Mouse (Mus musculus): ENCODE measurements around the gene Wdr62. TPM values are rescaled to one million over a fixed set of nuclear protein-coding genes. Genes with fewer than 3 reads are reported as not detected.

Gene Wdr62
- polyA plus RNA-seq, 1 experiment from 2014 or later = 11.6 TPM

DNA sequence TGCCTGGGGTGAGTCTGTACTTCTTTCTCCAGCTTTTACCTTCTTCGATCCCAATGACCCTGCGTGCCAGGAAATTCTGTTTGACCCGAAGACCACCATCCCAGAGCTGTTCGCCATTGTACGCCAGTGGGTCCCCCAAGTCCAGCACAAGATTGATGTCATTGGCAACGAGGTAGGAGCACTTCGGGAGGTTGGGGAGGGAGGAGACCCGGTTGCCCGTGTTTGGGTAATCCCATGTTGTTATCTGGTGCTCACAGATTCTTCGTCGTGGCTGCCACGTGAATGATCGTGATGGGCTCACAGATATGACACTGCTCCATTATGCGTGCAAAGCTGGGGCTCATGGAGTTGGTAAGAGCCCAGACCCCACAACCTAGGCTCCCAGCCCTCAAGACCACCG, 16.6 kb upstream of the Wdr62 start:
- ATAC-seq = no peak
- Histone ChIP-seq H3K4me2 (no peak overlapping the region), H3K27ac (no peak overlapping the region), H3K36me3 (ENCODE audit: poor library complexity, severe bottlenecking) (peaks cover 87% of the 10 kb centered on the region), H3K9ac (no peak overlapping the region), H3K27me3 (no peaks in the 10 kb centered on the region), H3K4me1 (peaks cover 29% of the 10 kb centered on the region), H3K9me3 (replicated peaks) (no peaks in the 10 kb centered on the region), H3K4me3 (no peak overlapping the region)
- 96% methylated on average over 15 of the region's 15 CpGs for WGBS

- WGBS = 76% methylated on average over 10 of the region's 10 CpGs
- H3K36me3 ChIP-seq (ENCODE audit: poor library complexity, severe bottlenecking) = peaks cover 73% of the 10 kb centered on the region
- H3K9ac ChIP-seq = no peak overlapping the region
- H3K4me2 ChIP-seq = no peak overlapping the region
- H3K27ac ChIP-seq = no peak overlapping the region
- no peak for ATAC-seq
- H3K9me3 ChIP-seq (replicated peaks) = no peaks in the 10 kb centered on the region
- no peak overlapping the region for H3K4me3 ChIP-seq
- peaks cover 38% of the 10 kb centered on the region for H3K4me1 ChIP-seq
- no peaks in the 10 kb centered on the region for H3K27me3 ChIP-seq
These were observed 14.9 kb upstream of the Wdr62 start for GRCm38 (mm10) chr7:30295103-30295502.

GRCm38 (mm10) chr7:30294296-30294695, 14.1 kb upstream of the Wdr62 start:
- Histone ChIP-seq H3K9ac (no peak overlapping the region; the same call in 1 of the 2 replicates), H3K9me3 (replicated peaks) (no peaks in the 10 kb centered on the region), H3K27ac (no peak overlapping the region), H3K4me1 (peaks cover 38% of the 10 kb centered on the region), H3K27me3 (no peaks in the 10 kb centered on the region), H3K4me3 (no peak overlapping the region), H3K4me2 (peak overlapping the region; percentile 32; the same call in 1 of the 2 replicates), H3K36me3 (ENCODE audit: poor library complexity, severe bottlenecking) (peaks cover 64% of the 10 kb centered on the region)
- 93% methylated on average over 5 of the region's 5 CpGs for WGBS
- ATAC-seq = no peak

- H3K4me1 ChIP-seq = peaks cover 38% of the 10 kb centered on the region
- H3K9ac ChIP-seq = no peak overlapping the region; the same call in 1 of the 2 replicates
- H3K4me2 ChIP-seq = peak overlapping the region; percentile 32
- H3K27ac ChIP-seq = 0 out of 2 replicates have a peak overlapping the region, but pooled peaks have one; percentile 27
- WGBS = 73% methylated on average over 13 of the region's 13 CpGs
- H3K9me3 ChIP-seq (replicated peaks) = no peaks in the 10 kb centered on the region
- peaks cover 59% of the 10 kb centered on the region for H3K36me3 ChIP-seq (ENCODE audit: poor library complexity, severe bottlenecking)
- ATAC-seq = no peak
- H3K27me3 ChIP-seq = no peaks in the 10 kb centered on the region
- no peak overlapping the region for H3K4me3 ChIP-seq
These were observed 13.6 kb upstream of the Wdr62 start for GRCm38 (mm10) chr7:30293795-30294194.

GRCm38 (mm10) chr7:30291215-30292131, 11.3 kb upstream of the Wdr62 start, which contains the start of gene Clip3:
Clip3 (plus strand) TSS chr7:30291728.
- H3K4me3 ChIP-seq = peak within 1 kb of the TSS; percentile 94
- peaks cover 38% of the 10 kb centered on the region for H3K4me1 ChIP-seq
- peak within 1 kb of the TSS; percentile 85 for H3K27ac ChIP-seq
- H3K9ac ChIP-seq = peak within 1 kb of the TSS; percentile 97
- H3K36me3 ChIP-seq (ENCODE audit: poor library complexity, severe bottlenecking) = peaks cover 36% of the 10 kb centered on the region
- H3K9me3 ChIP-seq (replicated peaks) = no peaks in the 10 kb centered on the region
- ATAC-seq = peak; percentile 90
- H3K4me2 ChIP-seq = peak within 1 kb of the TSS; percentile 95
- WGBS = 6% methylated on average over 35 of the region's 35 CpGs
- no peaks in the 10 kb centered on the region for H3K27me3 ChIP-seq

GRCm38 (mm10) chr7:30289714-30290399, 9.6 kb upstream of the Wdr62 start:
- 0 out of 2 replicates have a peak, but pooled peaks cover 2% of the 10 kb centered on the region for H3K27me3 ChIP-seq
- H3K4me2 ChIP-seq = no peak overlapping the region
- 51% methylated on average over 10 of the region's 10 CpGs for WGBS
- H3K9ac ChIP-seq = no peak overlapping the region; the same call in 1 of the 2 replicates
- H3K4me3 ChIP-seq = no peak overlapping the region
- no peak for ATAC-seq
- peaks cover 35% of the 10 kb centered on the region for H3K4me1 ChIP-seq
- no peaks in the 10 kb centered on the region for H3K9me3 ChIP-seq (replicated peaks)
- H3K27ac ChIP-seq = no peak overlapping the region
- H3K36me3 ChIP-seq (ENCODE audit: poor library complexity, severe bottlenecking) = peaks cover 20% of the 10 kb centered on the region

GRCm38 (mm10) chr7:30289071-30289713, 9.0 kb upstream of the Wdr62 start:
- Histone ChIP-seq H3K27ac (no peak overlapping the region), H3K9ac (no peak overlapping the region), H3K36me3 (ENCODE audit: poor library complexity, severe bottlenecking) (peaks cover 13% of the 10 kb centered on the region), H3K9me3 (replicated peaks) (no peaks in the 10 kb centered on the region), H3K4me1 (peaks cover 29% of the 10 kb centered on the region), H3K4me2 (no peak overlapping the region), H3K4me3 (no peak overlapping the region), H3K27me3 (0 out of 2 replicates have a peak, but pooled peaks cover 2% of the 10 kb centered on the region)
- ATAC-seq = no peak
- WGBS = 78% methylated on average over 7 of the region's 7 CpGs

- Histone ChIP-seq H3K27me3 (0 out of 2 replicates have a peak, but pooled peaks cover 2% of the 10 kb centered on the region), H3K36me3 (ENCODE audit: poor library complexity, severe bottlenecking) (0 out of 2 replicates have a peak, but pooled peaks cover 4% of the 10 kb centered on the region), H3K27ac (no peak overlapping the region), H3K4me3 (no peak overlapping the region), H3K4me1 (peaks cover 19% of the 10 kb centered on the region), H3K9ac (no peak overlapping the region; the same call in 1 of the 2 replicates), H3K4me2 (no peak overlapping the region), H3K9me3 (replicated peaks) (no peaks in the 10 kb centered on the region)
- ATAC-seq = no peak
- WGBS = 75% methylated on average over 6 of the region's 6 CpGs
These were observed 7.8 kb upstream of the Wdr62 start for GRCm38 (mm10) chr7:30288046-30288445.

DNA sequence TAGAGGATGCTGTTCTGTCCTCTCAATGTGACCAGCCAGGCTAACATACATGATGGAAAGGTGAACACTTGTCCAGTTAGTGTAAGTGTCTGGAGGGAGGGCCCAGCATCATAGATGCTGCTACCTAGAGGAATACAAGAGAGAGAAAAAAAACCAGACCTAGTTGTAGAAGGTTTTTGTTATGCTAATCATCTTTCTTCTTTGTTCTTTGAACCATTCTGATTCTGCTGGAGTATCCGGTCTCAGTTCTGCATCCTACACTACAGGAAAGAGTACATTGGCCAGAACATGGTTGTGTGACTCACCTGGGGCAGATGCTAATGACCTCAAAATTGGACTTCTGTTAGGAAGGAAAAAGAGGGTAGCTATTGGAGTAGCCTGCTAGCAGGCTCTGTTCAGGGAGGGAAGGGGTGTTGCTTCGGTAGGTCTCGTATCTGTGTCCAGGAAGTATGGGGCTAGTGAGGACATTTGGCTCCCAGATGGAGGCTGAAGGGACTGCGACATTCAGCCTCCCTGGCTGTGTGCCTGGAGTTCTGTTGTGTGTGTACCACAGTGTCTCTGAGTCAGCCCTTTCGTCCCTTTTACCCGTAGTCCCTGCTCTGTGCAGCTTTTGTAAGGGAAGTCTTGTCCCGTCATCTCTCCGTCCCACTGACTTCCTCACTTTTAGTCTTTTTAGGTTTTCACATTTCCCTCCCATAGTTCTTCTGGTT, 6.6 kb upstream of the Wdr62 start:
- Histone ChIP-seq H3K27ac (no peak overlapping the region), H3K4me2 (no peak overlapping the region), H3K27me3 (0 out of 2 replicates have a peak, but pooled peaks cover 2% of the 10 kb centered on the region), H3K36me3 (ENCODE audit: poor library complexity, severe bottlenecking) (no peaks in the 10 kb centered on the region), H3K4me3 (no peak overlapping the region), H3K9ac (no peak overlapping the region), H3K9me3 (replicated peaks) (no peaks in the 10 kb centered on the region), H3K4me1 (peaks cover 9% of the 10 kb centered on the region; the same call in 1 of the 2 replicates)
- no peak for ATAC-seq
- 62% methylated on average over 8 of the region's 8 CpGs for WGBS

DNA sequence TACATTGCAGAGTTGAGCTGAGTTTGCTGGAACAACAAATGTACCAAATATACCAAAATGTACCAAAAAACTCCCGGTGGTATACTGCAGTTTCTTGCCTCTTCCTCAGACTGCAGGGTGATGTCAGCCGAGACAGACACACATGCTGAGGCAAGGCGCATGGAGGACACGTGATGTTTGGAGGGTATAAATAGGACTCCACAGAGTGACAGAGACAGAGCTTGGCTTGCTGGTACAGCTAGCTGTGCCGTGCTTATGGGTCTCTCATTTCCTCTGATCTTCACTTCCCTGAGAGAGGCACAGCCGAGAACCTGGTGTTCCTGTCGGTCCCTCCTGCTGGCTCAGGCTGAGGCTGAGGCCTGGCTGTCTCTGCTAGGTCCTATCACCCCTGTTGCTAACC, 2.5 kb upstream of the Wdr62 start:
- H3K36me3 ChIP-seq (ENCODE audit: poor library complexity, severe bottlenecking) = no peaks in the 10 kb centered on the region
- no peak for ATAC-seq
- no peak overlapping the region for H3K9ac ChIP-seq
- H3K27me3 ChIP-seq = 0 out of 2 replicates have a peak, but pooled peaks cover 2% of the 10 kb centered on the region
- WGBS = 82% methylated on average over 7 of the region's 7 CpGs
- no peak overlapping the region for H3K27ac ChIP-seq
- H3K4me1 ChIP-seq = peaks cover 15% of the 10 kb centered on the region
- H3K4me3 ChIP-seq = no peak overlapping the region
- H3K9me3 ChIP-seq (replicated peaks) = no peaks in the 10 kb centered on the region
- no peak overlapping the region for H3K4me2 ChIP-seq

DNA sequence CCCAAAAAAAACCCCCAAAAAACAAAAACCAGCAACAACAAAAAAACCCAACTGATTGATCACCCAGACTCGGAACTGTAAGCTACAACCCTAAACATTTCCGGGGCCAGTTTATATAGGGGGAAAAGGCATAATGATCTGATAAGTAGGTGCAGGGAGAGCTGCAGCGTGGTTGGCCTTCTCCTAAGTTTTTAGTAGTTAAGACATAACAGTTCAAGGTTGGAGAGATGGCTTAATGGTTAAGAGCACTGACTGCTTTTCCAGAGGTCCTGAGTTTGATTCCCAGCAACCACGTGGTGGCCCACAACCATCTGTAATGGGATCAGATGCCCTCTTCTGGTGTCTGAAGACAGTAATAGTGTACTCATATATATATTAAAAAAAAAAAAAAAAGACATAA, 1.3 kb upstream of the Wdr62 start:
- H3K4me2 ChIP-seq = peak overlapping the region; percentile 74; the same call in 1 of the 2 replicates
- peak overlapping the region; percentile 96; the same call in 1 of the 2 replicates for H3K27ac ChIP-seq
- peaks cover 15% of the 10 kb centered on the region for H3K4me1 ChIP-seq
- no peak for ATAC-seq
- H3K9me3 ChIP-seq (replicated peaks) = no peaks in the 10 kb centered on the region
- 0 out of 2 replicates have a peak, but pooled peaks cover 2% of the 10 kb centered on the region for H3K27me3 ChIP-seq
- no peak overlapping the region for H3K9ac ChIP-seq
- H3K4me3 ChIP-seq = no peak overlapping the region
- H3K36me3 ChIP-seq (ENCODE audit: poor library complexity, severe bottlenecking) = no peaks in the 10 kb centered on the region
- 81% methylated on average over 4 of the region's 4 CpGs for WGBS

Data from forebrain, embryonic 13.5 days (tissue).